Mouse (Mus musculus) hindbrain, embryonic 14.5 days (tissue): ENCODE measurements around the gene Ets1. TPM values are rescaled to one million over a fixed set of nuclear protein-coding genes. Genes with fewer than 3 reads are reported as not detected.

ENCODE experiments used
- ATAC-seq: fragments of 200-750 bp; cut with Nextera tagmentation; 2 replicates; pipeline ENCODE4 v1.8.0; 2017; ENCODE audit warnings: moderate number of reproducible peaks, mild to moderate bottlenecking, moderate TSS enrichment, moderate library complexity; ENCODE audit not compliant: low FRiP score
- DNase-seq: peaks from one replicate; pipeline ENCODE4 v3.0.0-alpha.2; 2015; ENCODE audit warnings: low spot score
- H3K27ac ChIP-seq: fragments of 300-500 bp; sonication (generic); 2 replicates; pipeline ENCODE4 v1.5.1; 2014; ENCODE audit warnings: mild to moderate bottlenecking, moderate library complexity
- H3K27me3 ChIP-seq: fragments of 300-500 bp; sonication (generic); 2 replicates; pipeline ENCODE4 v1.6.1; 2014; ENCODE audit warnings: mild to moderate bottlenecking, low read length, mixed read lengths; ENCODE audit not compliant: control insufficient read depth, insufficient read depth
- H3K36me3 ChIP-seq: fragments of 300-500 bp; sonication (generic); replicated peaks from 2 replicates; pipeline ENCODE4 v1.6.1; 2014; ENCODE audit not compliant: control insufficient read depth, insufficient read depth
- H3K4me1 ChIP-seq: fragments of 300-500 bp; sonication (generic); replicated peaks from 2 replicates; pipeline ENCODE4 v1.6.1; 2014; ENCODE audit warnings: antibody characterized with exemption, low read length, mixed read lengths; ENCODE audit not compliant: control insufficient read depth, insufficient read depth
- H3K4me2 ChIP-seq: fragments of 300-500 bp; sonication (generic); replicated peaks from 2 replicates; pipeline ENCODE4 v1.6.1; 2014; ENCODE audit warnings: mild to moderate bottlenecking, moderate library complexity
- H3K4me3 ChIP-seq: fragments of 300-500 bp; sonication (generic); replicated peaks from 2 replicates; pipeline ENCODE4 v1.5.1; 2014; ENCODE audit warnings: mild to moderate bottlenecking, low read length
- H3K9ac ChIP-seq: fragments of 300-500 bp; sonication (generic); 2 replicates; pipeline ENCODE4 v1.6.1; 2014
- H3K9me3 ChIP-seq: fragments of 300-500 bp; sonication (generic); 2 replicates; pipeline ENCODE4 v1.6.1; 2016; ENCODE audit warnings: low read length; ENCODE audit not compliant: control insufficient read depth
- WGBS: fragments of 180-500 bp; shearing (Covaris S2); extraction: QIAGEN DNeasy Blood & Tissue Kit; methylation state at CpG from one replicate; pipeline ENCODE4 v1.1.7; 2014; 5-methylcytosine and 5-hydroxymethylcytosine counted together
- polyA plus RNA-seq: library from polyadenylated mRNA; unstranded; fragments of >200 nt; fragmentation: Nextera tagmentation; extraction: Ambion mirVana; gene quantifications from 2 replicates; pipeline ENCODE4 v1.2.1, GENCODE M21; 2014

Ets1 gene
- polyA plus RNA-seq, 1 experiment from 2014 or later, result 20.9 TPM

DNA sequence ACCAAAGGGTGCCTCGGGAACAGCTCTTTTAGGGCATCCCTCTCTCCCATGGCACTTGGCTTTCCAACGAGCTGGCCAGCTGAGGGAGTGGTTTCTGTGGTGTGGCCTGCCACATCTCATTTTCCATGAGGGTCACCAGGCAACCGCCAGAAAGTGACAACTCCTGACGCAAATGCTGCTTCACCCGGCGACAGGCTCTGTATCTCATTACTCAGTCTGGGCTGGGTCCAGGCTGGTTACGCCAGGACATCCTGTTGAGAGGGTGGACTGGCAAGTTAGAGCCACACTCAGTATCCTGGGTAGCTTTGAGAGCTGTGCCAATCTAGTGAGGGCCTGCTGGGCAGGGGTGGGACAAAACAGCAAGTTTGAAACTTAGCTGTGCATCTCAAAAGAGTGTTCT lies 153.3 kb downstream of the Ets1 start:
- no peak overlapping the region for H3K4me2 ChIP-seq
- H3K9ac ChIP-seq, result no peak overlapping the region
- no peaks in the 10 kb centered on the region for H3K36me3 ChIP-seq
- ATAC-seq, result no peak
- H3K4me1 ChIP-seq, result no peaks in the 10 kb centered on the region
- no peak overlapping the region for H3K27ac ChIP-seq
- no peak overlapping the region for H3K4me3 ChIP-seq
- no peaks in the 10 kb centered on the region for H3K9me3 ChIP-seq
- 58% methylated on average over 7 of the region's 7 CpGs for WGBS
- no peaks in the 10 kb centered on the region for H3K27me3 ChIP-seq
- no peak for DNase-seq

DNA sequence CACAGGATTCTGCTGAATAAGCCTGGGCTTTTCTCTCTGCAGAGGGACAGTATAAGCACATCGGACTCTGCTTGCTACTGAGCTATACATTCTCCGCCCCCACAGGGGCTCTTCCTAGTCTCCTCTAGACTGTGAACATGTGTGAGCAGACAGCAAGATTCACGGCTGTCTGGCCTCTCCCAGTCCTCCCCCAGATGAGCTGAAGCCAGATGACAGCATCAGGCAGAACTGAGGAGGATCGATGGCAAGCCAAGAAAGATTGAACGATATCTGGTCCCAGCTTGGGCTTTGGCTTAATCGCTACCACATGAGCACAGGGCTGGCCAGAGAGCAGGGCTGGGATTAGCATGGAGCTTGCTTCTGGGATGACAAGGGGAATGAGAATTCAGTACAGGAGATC lies 155.7 kb downstream of the Ets1 start:
- Histone ChIP-seq H3K4me3 (no peak overlapping the region), H3K27me3 (no peaks in the 10 kb centered on the region), H3K36me3 (no peaks in the 10 kb centered on the region), H3K4me2 (no peak overlapping the region), H3K9ac (no peak overlapping the region), H3K9me3 (no peaks in the 10 kb centered on the region), H3K27ac (no peak overlapping the region), H3K4me1 (no peaks in the 10 kb centered on the region)
- WGBS, result 73% methylated on average over 6 of the region's 6 CpGs
- DNase-seq (no peak), ATAC-seq (no peak)

DNA sequence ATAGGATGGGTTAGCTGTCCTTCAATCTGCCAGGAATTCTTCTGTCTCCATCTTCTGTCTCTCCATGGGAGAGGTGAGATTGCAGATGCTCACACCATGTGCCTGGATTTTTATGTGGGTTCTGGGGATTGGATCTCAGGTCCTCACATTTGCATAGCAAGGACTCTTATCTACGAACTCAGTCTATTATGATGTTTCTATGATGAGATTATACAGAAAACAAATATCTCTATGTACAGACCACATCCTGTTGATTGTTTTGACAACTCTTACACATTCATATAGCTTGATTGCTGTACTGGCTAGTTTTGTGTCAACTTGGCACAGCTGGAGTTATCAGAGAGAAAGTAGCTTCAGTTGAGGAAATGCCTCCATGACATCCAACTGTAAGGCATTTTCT lies 162.2 kb downstream of the Ets1 start:
- no peaks in the 10 kb centered on the region for H3K36me3 ChIP-seq

DNA sequence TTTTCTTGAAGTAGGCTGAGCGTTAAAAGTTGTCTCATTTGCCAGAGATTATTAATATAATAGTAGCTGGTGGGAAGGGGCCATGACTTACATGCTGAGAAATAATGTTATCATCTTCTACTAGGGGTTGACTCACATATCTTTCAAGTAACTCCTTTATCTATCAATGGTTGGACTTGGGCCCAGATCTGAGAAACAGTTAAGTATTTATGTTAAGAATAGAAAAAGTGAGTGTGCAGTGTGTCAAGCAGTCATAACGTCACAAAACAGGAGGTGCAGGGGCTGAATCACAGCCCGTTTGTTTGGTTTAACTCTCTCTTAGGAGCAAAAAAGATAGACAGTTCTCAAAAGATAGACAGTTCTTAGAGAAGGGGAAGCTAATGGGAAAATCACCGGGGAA lies 170.1 kb downstream of the Ets1 start:
- WGBS, result 75% methylated on average over 4 of the region's 4 CpGs
- no peaks in the 10 kb centered on the region for H3K36me3 ChIP-seq
- H3K9me3 ChIP-seq, result no peaks in the 10 kb centered on the region
- no peaks in the 10 kb centered on the region for H3K27me3 ChIP-seq
- no peak for ATAC-seq
- H3K4me2 ChIP-seq, result no peak overlapping the region
- no peak overlapping the region for H3K27ac ChIP-seq
- H3K4me3 ChIP-seq, result no peak overlapping the region
- H3K9ac ChIP-seq, result no peak overlapping the region
- no peaks in the 10 kb centered on the region for H3K4me1 ChIP-seq
- no peak for DNase-seq

More for the DNA sequence above, 162.2 kb downstream of the Ets1 start:
- no peak for DNase-seq
- H3K9me3 ChIP-seq, result no peaks in the 10 kb centered on the region
- H3K4me1 ChIP-seq, result no peaks in the 10 kb centered on the region
- H3K4me2 ChIP-seq, result no peak overlapping the region
- H3K27ac ChIP-seq, result no peak overlapping the region
- WGBS, result 90% methylated on average over 1 of the region's 1 CpGs
- H3K9ac ChIP-seq, result no peak overlapping the region
- H3K27me3 ChIP-seq, result no peaks in the 10 kb centered on the region
- no peak for ATAC-seq
- no peak overlapping the region for H3K4me3 ChIP-seq

Other genes with a start within 250 kb of the Ets1 start
- gene Fli1, start 93.4 kb upstream of the Ets1 start, polyA plus RNA-seq, result 7.9 and 9.1 TPM in 2 replicates